Mouse (Mus musculus) urinary bladder, postnatal 14 days (tissue): ENCODE data around the gene Ica1l.

Source experiments
- DNase-seq: peaks from one replicate; pipeline ENCODE4 v3.0.0; 2021; ENCODE audit warnings: low spot score

Ica1l gene

DNA sequence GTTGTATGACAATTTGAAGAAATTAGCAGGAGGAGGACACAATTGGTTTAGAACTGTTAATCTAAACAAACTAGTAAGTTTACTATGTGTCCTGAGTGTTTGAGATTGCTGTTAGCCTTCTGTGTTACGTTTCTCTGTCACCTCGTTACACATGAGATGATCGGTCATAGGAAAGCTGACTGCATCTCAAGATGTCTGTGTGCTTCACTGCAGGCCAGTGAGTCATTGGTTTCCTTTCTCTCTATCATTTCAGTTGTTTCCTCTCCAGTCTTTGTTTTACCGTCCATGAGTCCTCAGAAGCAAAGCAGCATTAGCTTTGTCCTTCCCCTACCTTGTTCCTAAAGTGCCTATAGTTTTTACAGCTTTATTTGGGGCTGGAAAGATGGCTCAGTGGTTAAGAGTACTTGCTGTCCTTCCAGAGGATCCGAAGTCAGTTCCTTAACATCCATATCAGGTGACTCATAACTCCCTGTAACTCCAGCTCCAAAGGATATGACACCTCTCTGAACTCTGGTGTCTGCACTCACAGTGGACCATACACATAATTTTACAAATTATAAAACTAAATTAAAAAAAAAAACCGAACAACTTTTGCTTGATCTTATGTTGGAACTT lies 76.7 kb downstream of the Ica1l start:
- no peak for DNase-seq

DNA sequence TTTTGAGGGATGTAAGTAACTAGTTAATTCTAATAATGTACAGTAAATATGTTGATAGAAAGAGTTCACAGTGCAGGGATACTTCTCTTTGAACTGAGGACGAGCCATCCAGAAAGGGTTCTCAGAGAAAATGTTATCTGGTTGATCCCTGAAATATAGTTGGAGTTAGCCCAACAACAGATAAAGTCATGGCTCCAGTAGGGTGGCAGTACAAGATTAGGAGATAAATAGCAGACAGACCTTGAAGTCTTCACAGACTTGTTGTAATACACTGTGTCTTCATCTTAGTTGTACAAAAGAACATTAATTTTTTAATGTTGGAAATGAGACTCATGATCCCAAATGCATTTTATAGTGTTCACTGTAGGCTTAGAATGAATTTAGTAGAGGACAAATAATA lies 83.0 kb downstream of the Ica1l start:
- no peak for DNase-seq

DNA sequence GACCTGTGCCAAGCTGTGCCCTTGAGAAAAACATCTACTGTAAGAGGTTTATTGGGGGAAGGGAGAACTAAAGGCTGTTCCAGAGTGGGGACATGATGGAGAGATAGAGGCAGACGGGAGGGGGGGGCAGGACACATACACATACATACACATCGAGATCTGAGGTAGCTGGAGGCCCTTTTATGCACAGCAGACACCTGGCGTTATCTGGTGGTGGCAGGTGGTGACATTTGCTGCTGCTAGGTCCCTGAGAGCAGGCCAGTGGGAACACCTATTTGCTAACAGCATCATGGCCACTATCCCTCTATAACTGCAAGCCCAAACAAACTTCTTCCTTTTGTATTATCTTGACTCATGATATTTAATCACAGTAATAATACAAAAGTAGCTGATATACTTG lies 85.8 kb downstream of the Ica1l start:
- no peak for DNase-seq

DNA sequence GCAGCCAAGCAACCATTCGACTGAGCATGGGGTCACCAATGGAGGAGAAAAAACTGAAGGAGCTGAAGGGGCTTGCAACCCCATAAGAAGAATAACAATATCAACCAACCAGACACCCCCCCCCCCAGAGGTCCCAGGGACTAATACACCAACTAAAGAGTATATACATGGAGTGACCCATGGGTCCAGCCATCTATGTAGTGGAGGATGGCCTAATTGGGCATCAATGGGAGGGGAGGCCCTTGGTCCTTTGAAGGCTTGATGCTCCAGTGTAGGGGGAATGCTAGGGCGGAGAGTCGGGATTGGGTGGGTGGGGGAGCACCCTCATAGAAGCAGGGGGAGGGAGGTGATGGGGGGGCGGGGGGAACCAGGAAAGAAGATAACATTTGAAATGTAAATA lies 95.5 kb downstream of the Ica1l start:
- DNase-seq = no peak

DNA sequence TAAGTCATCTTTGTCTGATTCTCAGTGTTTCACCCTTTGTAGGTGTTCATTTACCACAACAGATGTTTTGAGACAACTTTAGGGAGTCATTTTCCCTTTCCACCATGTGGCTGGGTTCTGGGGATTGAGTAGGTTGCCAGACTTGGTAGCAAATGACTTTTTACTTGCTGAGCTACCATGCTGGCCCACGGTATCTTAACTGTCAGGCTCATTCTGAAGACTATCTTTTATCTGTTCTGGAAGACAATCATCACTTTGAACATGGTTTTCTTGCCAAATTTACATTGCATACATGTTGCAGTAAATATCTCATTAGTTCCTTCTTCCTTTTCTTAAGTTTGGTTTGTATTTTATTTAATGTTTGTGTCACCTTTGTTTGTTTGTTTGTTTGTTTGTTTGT lies 97.0 kb downstream of the Ica1l start:
- DNase-seq = no peak

DNA sequence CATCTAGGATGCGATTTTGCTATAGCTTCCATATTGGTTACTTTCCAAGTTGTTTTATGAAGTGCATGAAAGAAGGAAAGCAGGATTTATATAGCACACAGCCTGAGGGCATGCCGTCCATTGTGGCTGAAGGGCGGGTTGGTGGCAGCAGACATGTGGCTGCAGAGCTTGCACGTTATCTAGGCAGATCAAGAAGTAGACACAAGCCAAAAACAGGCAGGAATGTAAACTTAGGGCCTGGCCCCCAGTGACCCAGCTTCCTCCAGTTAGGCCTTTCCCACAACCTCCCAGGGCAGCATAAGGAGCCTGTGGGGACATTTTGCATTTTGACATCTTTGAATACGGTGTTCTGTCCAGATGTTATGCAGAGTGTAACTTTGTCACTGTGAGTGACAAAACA lies 99.2 kb downstream of the Ica1l start:
- DNase-seq = peak; percentile 47

DNA sequence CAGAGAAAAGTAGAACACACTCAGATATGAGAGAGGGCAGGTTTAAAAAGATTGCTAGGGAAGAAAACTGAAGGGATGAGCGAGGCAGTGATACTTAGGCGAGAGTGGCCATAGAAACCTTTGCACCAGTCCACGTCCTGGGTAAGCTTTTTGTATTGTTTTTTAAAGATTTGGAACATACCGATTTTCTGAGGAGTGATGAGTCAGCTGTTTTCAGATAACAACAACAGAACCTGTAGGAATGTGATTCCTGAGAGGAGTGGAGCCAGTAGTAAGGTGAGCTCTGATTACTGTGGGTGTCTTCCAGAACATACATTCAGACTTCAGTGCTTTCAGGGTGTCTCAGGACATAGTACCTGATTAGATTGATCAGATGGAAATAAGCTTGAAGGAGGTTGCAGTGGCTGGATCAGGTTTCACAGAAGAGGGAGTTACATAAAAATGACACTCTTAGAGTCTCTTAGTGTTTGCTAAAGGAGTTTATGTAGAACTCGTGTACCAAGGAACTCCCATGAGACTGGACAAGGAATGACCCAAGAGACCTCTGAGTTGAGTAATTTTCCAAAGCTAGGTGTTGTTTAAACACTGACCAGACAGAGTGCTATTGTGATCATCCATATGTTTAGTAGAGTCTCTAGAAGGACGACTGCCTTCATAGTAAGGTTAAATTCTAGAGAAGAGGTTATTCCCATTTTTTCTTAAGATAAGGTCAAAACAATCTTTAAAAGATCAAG lies 100.8 kb downstream of the Ica1l start:
- no peak for DNase-seq

DNA sequence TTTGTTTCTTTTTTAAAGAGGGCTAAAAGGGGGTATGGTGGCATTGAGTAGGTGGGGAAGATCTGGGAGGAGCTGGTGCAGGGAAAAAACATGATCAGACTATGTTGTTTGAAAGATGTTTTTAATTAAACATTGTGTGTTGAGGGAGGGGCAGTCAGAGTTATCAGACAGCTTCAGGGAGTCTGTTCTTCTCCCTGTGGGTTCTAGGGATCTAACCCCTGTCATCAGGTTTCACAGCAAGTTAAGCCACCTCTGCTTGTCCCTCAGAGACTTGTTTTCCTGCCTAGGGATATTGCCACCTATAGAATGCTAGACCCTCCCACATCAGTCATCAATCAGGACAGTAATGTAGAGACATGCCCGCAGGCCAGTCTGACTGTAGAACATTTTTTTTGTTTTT lies 101.9 kb downstream of the Ica1l start:
- DNase-seq = no peak

DNA sequence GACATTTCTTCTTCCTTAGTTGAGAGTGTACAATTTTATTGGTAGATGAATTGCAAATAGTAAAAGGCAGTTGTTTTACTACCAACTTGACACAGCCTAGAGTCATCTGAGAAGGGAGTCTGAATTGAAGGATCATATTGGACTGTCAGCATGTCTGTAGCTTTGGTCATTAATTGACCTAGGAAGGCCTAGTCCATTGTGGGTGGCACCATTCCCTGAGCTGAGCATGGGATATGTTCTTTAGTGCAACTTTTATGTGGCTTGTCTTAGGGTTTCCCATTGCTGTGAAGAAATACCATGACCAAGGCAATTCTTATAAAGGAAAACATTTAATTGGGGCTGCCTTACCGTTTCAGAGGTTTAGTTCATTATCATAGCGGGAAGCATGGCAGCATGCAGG lies 110.0 kb downstream of the Ica1l start:
- DNase-seq = no peak
